ENCODE assay signal across 29 mouse cellular contexts in genomic region chr1:162142285-162142684, GRCm38 (mm10).
A peak's percentile ranks its signal among the peaks of the same experiment; 100 is the strongest.
DNase-seq lines count a peak whose midpoint lies in the region; ATAC-seq and TF ChIP-seq lines count a peak whose summit lies in the region.
"Had no signal": no experiment of that assay in that cellular context is flagged by ENCODE, and none has a peak within 500 bp of the region (broad histone marks: within the 10 kb centered on the region; RNA-seq: fewer than 3 reads in every experiment).

No protein-coding gene starts in this region.

- no peak overlapping the region for H3K9ac ChIP-seq in forebrain, postnatal 0 days
- no peak overlapping the region for H3K9ac ChIP-seq in hindbrain, embryonic 14.5 days
- H3K9ac ChIP-seq: embryonic facial prominence, embryonic 12.5 days; heart, embryonic 15.5 days; intestine, embryonic 15.5 days; liver, embryonic 14.5 days; lung, embryonic 14.5 days; neural tube, embryonic 13.5 days had no signal

- H3K4me3 ChIP-seq in forebrain, postnatal 0 days (ENCODE audit: low read depth, low read length) = no peak overlapping the region
- no peak overlapping the region for H3K4me3 ChIP-seq in hindbrain, embryonic 14.5 days (replicated peaks; ENCODE audit: low read length)
- H3K4me3 ChIP-seq: embryonic facial prominence, embryonic 12.5 days; heart, embryonic 10.5 days; heart, embryonic 15.5 days; intestine, embryonic 15.5 days; neural tube, embryonic 13.5 days had no signal

- H3K27ac ChIP-seq in forebrain, postnatal 0 days (ENCODE audit: low read depth, low read length) = no peak overlapping the region
- no peak overlapping the region for H3K27ac ChIP-seq in hindbrain, embryonic 14.5 days
- H3K27ac ChIP-seq: embryonic facial prominence, embryonic 12.5 days; heart, embryonic 10.5 days; heart, embryonic 15.5 days; hindbrain, postnatal 0 days; liver, embryonic 14.5 days; neural tube, embryonic 13.5 days had no signal

- no peak for TF ChIP-seq POLR2A in brain, embryonic 14.5 days (IDR thresholded peaks at IDR 0.05; ENCODE audit: borderline replicate concordance, extremely low read depth, insufficient read depth, insufficient read length, poor library complexity, severe bottlenecking)

- H3K4me1 ChIP-seq in forebrain, postnatal 0 days (ENCODE audit: insufficient read depth) = no peaks in the 10 kb centered on the region
- no peaks in the 10 kb centered on the region for H3K4me1 ChIP-seq in hindbrain, embryonic 14.5 days (replicated peaks; ENCODE audit: control insufficient read depth, insufficient read depth, low read length)
- H3K4me1 ChIP-seq: heart, embryonic 15.5 days; neural tube, embryonic 13.5 days had no signal

- ATAC-seq in forebrain, postnatal 0 days = peak; percentile 53; the same call in 1 of the 2 replicates
- no peak for ATAC-seq in hindbrain, embryonic 14.5 days (ENCODE audit: low FRiP score)
- ATAC-seq: activated CD4-positive, CD25-positive, alpha-beta regulatory T cell, adult 4 months; hindbrain, postnatal 0 days; intestine, embryonic 15.5 days had no signal

- TF ChIP-seq CTCF in brain, embryonic 14.5 days (IDR thresholded peaks at IDR 0.05; ENCODE audit: borderline replicate concordance, extremely low read depth, insufficient read depth, insufficient read length) = no peak
- TF ChIP-seq CTCF in forebrain, postnatal 0 days (IDR thresholded peaks at IDR 0.05; ENCODE audit: low read depth) = no peak

- no peak overlapping the region for H3K4me2 ChIP-seq in forebrain, postnatal 0 days (ENCODE audit: low read depth)
- no peak overlapping the region for H3K4me2 ChIP-seq in hindbrain, embryonic 14.5 days (replicated peaks)
- H3K4me2 ChIP-seq: embryonic facial prominence, embryonic 12.5 days; heart, embryonic 15.5 days; intestine, embryonic 15.5 days; lung, embryonic 14.5 days; neural tube, embryonic 13.5 days had no signal

- no peaks in the 10 kb centered on the region for H3K27me3 ChIP-seq in forebrain, postnatal 0 days (ENCODE audit: insufficient read depth, low read length)
- no peaks in the 10 kb centered on the region for H3K27me3 ChIP-seq in hindbrain, embryonic 14.5 days (ENCODE audit: control insufficient read depth, insufficient read depth, low read length)
- H3K27me3 ChIP-seq: embryonic facial prominence, embryonic 12.5 days; heart, embryonic 15.5 days; intestine, embryonic 15.5 days; neural tube, embryonic 13.5 days had no signal

- H3K36me3 ChIP-seq in forebrain, postnatal 0 days (ENCODE audit: insufficient read depth) = no peaks in the 10 kb centered on the region
- H3K36me3 ChIP-seq in hindbrain, embryonic 14.5 days (replicated peaks; ENCODE audit: control insufficient read depth, insufficient read depth) = no peaks in the 10 kb centered on the region
- H3K36me3 ChIP-seq: embryonic facial prominence, embryonic 12.5 days; heart, embryonic 10.5 days; heart, embryonic 15.5 days; intestine, embryonic 15.5 days; neural tube, embryonic 13.5 days had no signal

- 56% methylated on average over 7 of the region's 7 CpGs for WGBS in forebrain, postnatal 0 days
- WGBS in hindbrain, embryonic 14.5 days = 76% methylated on average over 7 of the region's 7 CpGs

- peak; percentile 40 for DNase-seq in layer of hippocampus, adult 11-12 months (ENCODE audit: low spot score)
- no peak for DNase-seq in layer of hippocampus, postnatal 25 days (ENCODE audit: extremely low spot score in 1 of 2, low spot score in 1 of 2)
- peak; percentile 58 for DNase-seq in brain, embryonic 14.5 days (ENCODE audit: low read depth)
- DNase-seq in forebrain, postnatal 0 days = peak; percentile 32
- DNase-seq in layer of hippocampus, postnatal 14 days (ENCODE audit: low spot score in 2 of 2) = peak; percentile 21 to 71
- DNase-seq in hindbrain, embryonic 14.5 days (ENCODE audit: low spot score) = no peak
- no peak for DNase-seq in MN1 (ENCODE audit: low spot score)
- no peak for DNase-seq in yolk sac, embryonic 10.5 days (ENCODE audit: low spot score)
- DNase-seq: adrenal gland, adult 2 months; adrenal gland, postnatal 36 days; B cell, adult 2 months; cerebellum, adult 11 months; cerebellum, adult 9-10 months; cerebellum, postnatal 36 days; gastrocnemius, postnatal 14 days; kidney, adult 2 months; kidney, postnatal 36 days; left cerebral cortex, postnatal 4 days; liver; lung, embryonic 14.5 days; lung, postnatal 14 days had no signal

- no peaks in the 10 kb centered on the region for H3K9me3 ChIP-seq in forebrain, postnatal 0 days (ENCODE audit: low read length)
- no peaks in the 10 kb centered on the region for H3K9me3 ChIP-seq in hindbrain, embryonic 14.5 days (ENCODE audit: control insufficient read depth, low read length)
- H3K9me3 ChIP-seq: embryonic facial prominence, embryonic 12.5 days; heart, embryonic 10.5 days; heart, embryonic 15.5 days; intestine, embryonic 15.5 days; neural tube, embryonic 13.5 days had no signal

Comparison
In these comparisons a context has a peak if more than half of its experiments do, and no peak if none do; other contexts are left out.
1. DNase-seq: peak in layer of hippocampus, adult 11-12 months (single experiment), brain, embryonic 14.5 days (single experiment), forebrain, postnatal 0 days (single experiment) and layer of hippocampus, postnatal 14 days (2 of 2); none in layer of hippocampus, postnatal 25 days (0 of 2), hindbrain, embryonic 14.5 days (single experiment), MN1 (single experiment) and yolk sac, embryonic 10.5 days (single experiment).